Mouse (Mus musculus) hindbrain, embryonic 10.5 days (tissue): ENCODE data around the gene Psmb11. TPM values are rescaled to one million over a fixed set of nuclear protein-coding genes. Genes with fewer than 3 reads are reported as not detected.
A peak's percentile ranks its signal among the peaks of the same experiment; 100 is the strongest.

ENCODE experiments used
- microRNA counts: library from miRNA; unstranded; fragments of <30 nt; microRNA quantifications from one replicate; lab custom pipeline; 2017
- polyA plus RNA-seq: library from polyadenylated mRNA; unstranded; fragments of >200 nt; fragmentation: Nextera tagmentation; extraction: Ambion mirVana; gene quantifications from 2 replicates; pipeline ENCODE4 v1.2.1, GENCODE M21; 2016

Gene Psmb11
- polyA plus RNA-seq, 1 experiment from 2014 or later = 0.04 TPM

MicroRNAs encoded within 50 kb of the gene (microRNA counts, 519-probe panel; counts per million panel counts)
- 1,255 counts per million, percentile 77 among the panel's probes with 10 or more counts for microRNA mmu-miR-686 (lab: Ali Mortazavi, UCI)

Other genes with a start within 250 kb of the Psmb11 start
- 5.0 and 5.5 TPM in 2 replicates for gene Slc7a7, start 203.7 kb upstream of the Psmb11 start, polyA plus RNA-seq
- gene Mrpl52, start 194.5 kb upstream of the Psmb11 start, polyA plus RNA-seq = 198 and 224 TPM in 2 replicates
- gene Mmp14, start 189.8 kb upstream of the Psmb11 start, polyA plus RNA-seq = 75.1 and 76.1 TPM in 2 replicates
- 30.9 and 32.4 TPM in 2 replicates for gene Lrp10, start 157.3 kb upstream of the Psmb11 start, polyA plus RNA-seq
- gene Rem2, start 145.3 kb upstream of the Psmb11 start, polyA plus RNA-seq = 20.8 and 40.2 TPM in 2 replicates
- 133 and 145 TPM in 2 replicates for gene Prmt5, start 103.9 kb upstream of the Psmb11 start, polyA plus RNA-seq
- gene Haus4, start 66.8 kb upstream of the Psmb11 start, polyA plus RNA-seq = 47.5 and 55.0 TPM in 2 replicates
- 66.2 and 81.3 TPM in 2 replicates for gene Ajuba, start 43.9 kb upstream of the Psmb11 start, polyA plus RNA-seq
- 8.3 and 9.5 TPM in 2 replicates for gene 4931414P19Rik, start 15.4 kb upstream of the Psmb11 start, polyA plus RNA-seq
- gene Psmb5, start 3.4 kb upstream of the Psmb11 start, polyA plus RNA-seq = 500 and 517 TPM in 2 replicates
- not detected in 2 replicates for gene Gm17606, start 19.5 kb downstream of the Psmb11 start, polyA plus RNA-seq
- gene Cdh24, start 19.9 kb downstream of the Psmb11 start, polyA plus RNA-seq = 4.5 and 7.1 TPM in 2 replicates
- gene 1700123O20Rik, start 64.8 kb downstream of the Psmb11 start, polyA plus RNA-seq = 108 and 116 TPM in 2 replicates
- 130 and 147 TPM in 2 replicates for gene Acin1, start 65.5 kb downstream of the Psmb11 start, polyA plus RNA-seq
- gene Gm29776, start 77.4 kb downstream of the Psmb11 start, polyA plus RNA-seq = 0.14 TPM in 2 replicates
- not detected in 2 replicates for gene Cebpe, start 90.7 kb downstream of the Psmb11 start, polyA plus RNA-seq
- 1.8 and 3.5 TPM in 2 replicates for gene Slc7a8, start 160.5 kb downstream of the Psmb11 start, polyA plus RNA-seq
- gene Rnf212b, start 192.7 kb downstream of the Psmb11 start, polyA plus RNA-seq = not detected in 2 replicates
- gene Homez, start 249.5 kb downstream of the Psmb11 start, polyA plus RNA-seq = 19.7 and 22.7 TPM in 2 replicates